Mouse (Mus musculus) lung, postnatal 0 days (tissue): ENCODE results near the gene Tmco3.

Experiments
- CTCF ChIP-seq: IDR thresholded peaks from 2 replicates; pipeline ENCODE4 v1.5.1; 2016; ENCODE audit warnings: antibody characterized with exemption, mild to moderate bottlenecking
- EP300 ChIP-seq: IDR thresholded peaks from 2 replicates; pipeline ENCODE4 v1.6.1; 2016; ENCODE audit warnings: antibody characterized with exemption, mild to moderate bottlenecking, control low read depth

GRCm38 (mm10) chr8:13287304-13287691, 692 bp upstream of the Tmco3 start:
- TF ChIP-seq CTCF (peak; percentile 31), EP300 (no peak)
